In genomic region chr15:7823886-7824285, GRCm38 (mm10) we compare ENCODE assay signal across 33 mouse cellular contexts. TPM values are rescaled to one million over a fixed set of nuclear protein-coding genes. Genes with fewer than 3 reads are reported as not detected.
A peak's percentile ranks its signal among the peaks of the same experiment; 100 is the strongest.
DNase-seq lines count a peak whose midpoint lies in the region; ATAC-seq and TF ChIP-seq lines count a peak whose summit lies in the region.
"Had no signal": no experiment of that assay in that cellular context is flagged by ENCODE, and none has a peak within 500 bp of the region (broad histone marks: within the 10 kb centered on the region; RNA-seq: fewer than 3 reads in every experiment).

No protein-coding gene starts in this region.

- H3K27ac ChIP-seq in heart, embryonic 15.5 days = no peak overlapping the region
- no peak overlapping the region for H3K27ac ChIP-seq in hindbrain, postnatal 0 days
- H3K27ac ChIP-seq in hindbrain, embryonic 14.5 days = no peak overlapping the region
- H3K27ac ChIP-seq in midbrain, embryonic 11.5 days (ENCODE audit: low read depth, low read length) = no peak overlapping the region
- H3K27ac ChIP-seq in midbrain, embryonic 10.5 days (replicated peaks) = no peak overlapping the region
- H3K27ac ChIP-seq: embryonic facial prominence, embryonic 12.5 days; layer of hippocampus, adult 2 months; liver, embryonic 12.5 days; macrophage; neural tube, embryonic 12.5 days had no signal

- H3K4me2 ChIP-seq in heart, embryonic 15.5 days = peak overlapping the region; percentile 30
- H3K4me2 ChIP-seq in hindbrain, postnatal 0 days (ENCODE audit: low read depth, low read length) = no peak overlapping the region
- H3K4me2 ChIP-seq in hindbrain, embryonic 14.5 days (replicated peaks) = no peak overlapping the region
- H3K4me2 ChIP-seq in midbrain, embryonic 11.5 days = no peak overlapping the region
- H3K4me2 ChIP-seq: embryonic facial prominence, embryonic 12.5 days; liver, embryonic 12.5 days; neural tube, embryonic 12.5 days had no signal

- DNase-seq in cerebellum, postnatal 10 days = peak; percentile 70 to 80
- no peak for DNase-seq in cerebellum, adult 11-12 months
- no peak for DNase-seq in heart, adult 18-20 months
- DNase-seq in hindbrain, postnatal 0 days (ENCODE audit: low spot score) = no peak
- DNase-seq in hindbrain, embryonic 14.5 days (ENCODE audit: low spot score) = no peak
- peak; percentile 59 for DNase-seq in midbrain, embryonic 11.5 days (ENCODE audit: low spot score, missing footprints)
- no peak for DNase-seq in midbrain, embryonic 10.5 days (ENCODE audit: low spot score)
- DNase-seq: adrenal gland, adult 2 months; adrenal gland, postnatal 36 days; cerebellum, adult 8-10 months; embryo, embryonic 11 days; gastrocnemius, postnatal 14 days; kidney, adult 9 months; kidney, postnatal 25 days; liver, postnatal 0 days; right cerebral cortex, adult 18-20 months; spleen, adult 18-20 months; thymus, postnatal 14 days had no signal

- 51% methylated on average over 6 of the region's 6 CpGs for WGBS in heart, embryonic 15.5 days
- WGBS in hindbrain, postnatal 0 days = 65% methylated on average over 6 of the region's 6 CpGs
- 74% methylated on average over 6 of the region's 6 CpGs for WGBS in hindbrain, embryonic 14.5 days
- 68% methylated on average over 6 of the region's 6 CpGs for WGBS in midbrain, embryonic 11.5 days
- 70% methylated on average over 6 of the region's 6 CpGs for WGBS in midbrain, embryonic 10.5 days

- H3K27me3 ChIP-seq in heart, embryonic 15.5 days = peaks cover 17% of the 10 kb centered on the region
- no peaks in the 10 kb centered on the region; the same call in 1 of the 2 replicates for H3K27me3 ChIP-seq in hindbrain, postnatal 0 days (ENCODE audit: insufficient read depth, low read length)
- peaks cover 10% of the 10 kb centered on the region for H3K27me3 ChIP-seq in hindbrain, embryonic 14.5 days (ENCODE audit: control insufficient read depth, insufficient read depth, low read length)
- no peaks in the 10 kb centered on the region; the same call in 1 of the 2 replicates for H3K27me3 ChIP-seq in midbrain, embryonic 11.5 days (ENCODE audit: control insufficient read depth, insufficient read depth, low read length)
- peaks cover 24% of the 10 kb centered on the region for H3K27me3 ChIP-seq in midbrain, embryonic 10.5 days (ENCODE audit: low read depth, poor library complexity, severe bottlenecking)
- H3K27me3 ChIP-seq: CH12.LX had no signal

- no peaks in the 10 kb centered on the region for H3K9me3 ChIP-seq in heart, embryonic 15.5 days (replicated peaks)
- no peaks in the 10 kb centered on the region for H3K9me3 ChIP-seq in hindbrain, postnatal 0 days (ENCODE audit: low read length)
- no peaks in the 10 kb centered on the region for H3K9me3 ChIP-seq in hindbrain, embryonic 14.5 days (ENCODE audit: control insufficient read depth, low read length)
- H3K9me3 ChIP-seq in midbrain, embryonic 11.5 days (ENCODE audit: control insufficient read depth, low read length) = no peaks in the 10 kb centered on the region
- no peaks in the 10 kb centered on the region for H3K9me3 ChIP-seq in midbrain, embryonic 10.5 days (replicated peaks)
- H3K9me3 ChIP-seq: embryonic facial prominence, embryonic 12.5 days; liver, embryonic 12.5 days; neural tube, embryonic 12.5 days had no signal

- peaks cover 13% of the 10 kb centered on the region for H3K4me1 ChIP-seq in heart, embryonic 15.5 days (replicated peaks)
- H3K4me1 ChIP-seq in hindbrain, postnatal 0 days (ENCODE audit: insufficient read depth, low read length) = no peaks in the 10 kb centered on the region
- H3K4me1 ChIP-seq in hindbrain, embryonic 14.5 days (replicated peaks; ENCODE audit: control insufficient read depth, insufficient read depth, low read length) = no peaks in the 10 kb centered on the region
- no peaks in the 10 kb centered on the region for H3K4me1 ChIP-seq in midbrain, embryonic 11.5 days (ENCODE audit: control insufficient read depth, insufficient read depth, low read length)
- H3K4me1 ChIP-seq in midbrain, embryonic 10.5 days = no peaks in the 10 kb centered on the region
- H3K4me1 ChIP-seq: embryonic facial prominence, embryonic 12.5 days; liver, embryonic 12.5 days; neural tube, embryonic 12.5 days had no signal

- ATAC-seq in heart, embryonic 15.5 days (replicated peaks; ENCODE audit: insufficient number of reproducible peaks, insufficient read depth, low FRiP score, low read depth) = no peak
- 0 out of 2 replicates have a peak, but pooled peaks have one; percentile 32 for ATAC-seq in hindbrain, postnatal 0 days
- no peak for ATAC-seq in hindbrain, embryonic 14.5 days (ENCODE audit: low FRiP score)
- no peak for ATAC-seq in midbrain, embryonic 11.5 days (ENCODE audit: low FRiP score)
- ATAC-seq: activated CD4-positive, CD25-positive, alpha-beta regulatory T cell, adult 4 months; forebrain, embryonic 14.5 days; intestine, embryonic 16.5 days; liver, embryonic 12.5 days; liver, postnatal 0 days had no signal

- no peak for TF ChIP-seq CTCF in hindbrain, postnatal 0 days (IDR thresholded peaks at IDR 0.05; ENCODE audit: low read depth)

- no peak overlapping the region for H3K4me3 ChIP-seq in heart, embryonic 15.5 days
- no peak overlapping the region for H3K4me3 ChIP-seq in hindbrain, postnatal 0 days (ENCODE audit: low read length)
- H3K4me3 ChIP-seq in hindbrain, embryonic 14.5 days (replicated peaks; ENCODE audit: low read length) = no peak overlapping the region
- no peak overlapping the region for H3K4me3 ChIP-seq in midbrain, embryonic 11.5 days (ENCODE audit: low read depth, low read length)
- no peak overlapping the region for H3K4me3 ChIP-seq in midbrain, embryonic 10.5 days
- H3K4me3 ChIP-seq: embryonic facial prominence, embryonic 12.5 days; layer of hippocampus, adult 2 months; liver, embryonic 12.5 days; myocyte; neural tube, embryonic 12.5 days had no signal

- no peaks in the 10 kb centered on the region for H3K36me3 ChIP-seq in heart, embryonic 15.5 days
- no peaks in the 10 kb centered on the region for H3K36me3 ChIP-seq in hindbrain, postnatal 0 days (ENCODE audit: insufficient read depth, low read length)
- H3K36me3 ChIP-seq in hindbrain, embryonic 14.5 days (replicated peaks; ENCODE audit: control insufficient read depth, insufficient read depth) = no peaks in the 10 kb centered on the region
- H3K36me3 ChIP-seq in midbrain, embryonic 11.5 days (ENCODE audit: control insufficient read depth, insufficient read depth, low read length) = no peaks in the 10 kb centered on the region
- H3K36me3 ChIP-seq in midbrain, embryonic 10.5 days = no peaks in the 10 kb centered on the region
- H3K36me3 ChIP-seq: embryonic facial prominence, embryonic 12.5 days; liver, embryonic 12.5 days; neural tube, embryonic 12.5 days had no signal

- H3K9ac ChIP-seq in heart, embryonic 15.5 days = no peak overlapping the region
- no peak overlapping the region for H3K9ac ChIP-seq in hindbrain, postnatal 0 days (replicated peaks; ENCODE audit: low read length)
- no peak overlapping the region for H3K9ac ChIP-seq in hindbrain, embryonic 14.5 days
- no peak overlapping the region for H3K9ac ChIP-seq in midbrain, embryonic 11.5 days (ENCODE audit: low read length)
- H3K9ac ChIP-seq: embryonic facial prominence, embryonic 12.5 days; liver, embryonic 12.5 days; liver, postnatal 0 days; neural tube, embryonic 12.5 days had no signal

RNA-seq across cellular contexts. Expression of gene Gdnf, which starts 13.2 kb away (rescaled TPM):
- polyA plus RNA-seq in heart, embryonic 15.5 days (2015; fragmentation: Nextera tagmentation; extraction: Ambion mirVana) = 0.16 and 0.21 TPM in 2 replicates
- total RNA-seq in heart, adult 18-20 months (2021) = under 1 TPM; 0.21 to 0.25 TPM
- 0.36 and 0.47 TPM in 2 replicates for total RNA-seq in hindbrain, postnatal 0 days (2014; rRNA removed)
- 0.13 and 0.18 TPM in 2 replicates for polyA plus RNA-seq in hindbrain, postnatal 0 days (2015; fragmentation: Nextera tagmentation; extraction: Ambion mirVana)
- 0.19 and 0.39 TPM in 2 replicates for polyA plus RNA-seq in hindbrain, embryonic 14.5 days (2014; fragmentation: Nextera tagmentation; extraction: Ambion mirVana)
- 0.46 and 0.90 TPM in 2 replicates for polyA plus RNA-seq in midbrain, embryonic 11.5 days (2014; fragmentation: Nextera tagmentation; extraction: Ambion mirVana)
- 0.41 and 0.76 TPM in 2 replicates for polyA plus RNA-seq in midbrain, embryonic 10.5 days (2016; fragmentation: Nextera tagmentation; extraction: Ambion mirVana)
- total RNA-seq: CH12.LX; granulocyte monocyte progenitor cell, adult 5-6 weeks; hematopoietic stem cell, adult 5-6 weeks; megakaryocyte-erythroid progenitor cell, adult 5-6 weeks had no signal
- polyA plus RNA-seq: activated CD4-positive, CD25-positive, alpha-beta regulatory T cell, adult 4 months; liver, postnatal 0 days; lung, embryonic 16.5 days; macrophage had no signal

Comparison
In these comparisons a context has a peak if more than half of its experiments do, and no peak if none do; other contexts are left out.
1. DNase-seq: peak in cerebellum, postnatal 10 days (2 of 2) and midbrain, embryonic 11.5 days (single experiment); none in cerebellum, adult 11-12 months (single experiment), heart, adult 18-20 months (0 of 2), hindbrain, postnatal 0 days (single experiment), hindbrain, embryonic 14.5 days (single experiment) and midbrain, embryonic 10.5 days (single experiment).